Mouse (Mus musculus) testis, adult 2 months (tissue): ENCODE measurements around the gene Cacna1c. TPM values are rescaled to one million over a fixed set of nuclear protein-coding genes. Genes with fewer than 3 reads are reported as not detected.

Experiments
- H3K27ac ChIP-seq: fragments of 200-500 bp; 2 replicates; pipeline ENCODE4 v1.5.1; 2012; ENCODE audit warnings: low read depth, low read length; ENCODE audit not compliant: control insufficient read depth, insufficient read depth
- H3K27me3 ChIP-seq: fragments of 200-500 bp; 2 replicates; pipeline ENCODE4 v1.6.1; 2012; ENCODE audit warnings: mild to moderate bottlenecking, low read length, moderate library complexity; ENCODE audit not compliant: control insufficient read depth, insufficient read depth
- H3K36me3 ChIP-seq: fragments of 200-500 bp; 2 replicates; pipeline ENCODE4 v1.6.1; 2012; ENCODE audit warnings: mild to moderate bottlenecking, low read length; ENCODE audit not compliant: control insufficient read depth, insufficient read depth
- H3K4me1 ChIP-seq: fragments of 200-500 bp; 2 replicates; pipeline ENCODE4 v1.6.1; 2012; ENCODE audit warnings: low read length; ENCODE audit not compliant: control insufficient read depth, insufficient read depth
- H3K4me3 ChIP-seq: fragments of 200-500 bp; 2 replicates; pipeline ENCODE4 v1.5.1; 2012; ENCODE audit warnings: low read depth, mild to moderate bottlenecking, low read length, moderate library complexity, mixed read lengths; ENCODE audit not compliant: control insufficient read depth
- CTCF ChIP-seq: fragments of 200-500 bp; IDR thresholded peaks from 2 replicates; pipeline ENCODE4 v1.5.1; 2012; ENCODE audit warnings: low read depth, mild to moderate bottlenecking, inconsistent platforms, low read length, moderate library complexity; ENCODE audit not compliant: control insufficient read depth, insufficient read depth, insufficient replicate concordance
- POLR2A ChIP-seq: fragments of 200-500 bp; IDR thresholded peaks from 2 replicates; pipeline ENCODE4 v1.6.1; 2012; ENCODE audit warnings: low read depth, mild to moderate bottlenecking, inconsistent platforms, low read length, moderate library complexity; ENCODE audit not compliant: control insufficient read depth
- polyA plus RNA-seq: library from polyadenylated mRNA; depleted of rRNA; stranded (reverse); fragments of >200 nt; gene quantifications from 2 replicates; pipeline ENCODE4 v1.2.3, GENCODE M21; 2012

Gene Cacna1c
- polyA plus RNA-seq, 1 experiment, result 1.8 TPM

- Histone ChIP-seq H3K36me3 (no peaks in the 10 kb centered on the region), H3K4me3 (no peak overlapping the region), H3K27ac (no peak overlapping the region), H3K27me3 (no peaks in the 10 kb centered on the region), H3K4me1 (0 out of 2 replicates have a peak, but pooled peaks cover 2% of the 10 kb centered on the region)
- TF ChIP-seq POLR2A (no peak), CTCF (no peak)
Observed at GRCm38 (mm10) chr6:118968776-118969175, 227.4 kb downstream of the Cacna1c start.

- Histone ChIP-seq H3K4me1 (0 out of 2 replicates have a peak, but pooled peaks cover 2% of the 10 kb centered on the region), H3K4me3 (no peak overlapping the region), H3K27me3 (no peaks in the 10 kb centered on the region), H3K36me3 (no peaks in the 10 kb centered on the region), H3K27ac (no peak overlapping the region)
- TF ChIP-seq CTCF (no peak), POLR2A (no peak)
Observed at GRCm38 (mm10) chr6:118966904-118967303, 229.3 kb downstream of the Cacna1c start.

- Histone ChIP-seq H3K27me3 (no peaks in the 10 kb centered on the region), H3K4me1 (0 out of 2 replicates have a peak, but pooled peaks cover 2% of the 10 kb centered on the region), H3K4me3 (no peak overlapping the region), H3K36me3 (no peaks in the 10 kb centered on the region), H3K27ac (no peak overlapping the region)
- TF ChIP-seq CTCF (no peak), POLR2A (no peak)
Observed at GRCm38 (mm10) chr6:118965577-118965976, 230.6 kb downstream of the Cacna1c start.

DNA sequence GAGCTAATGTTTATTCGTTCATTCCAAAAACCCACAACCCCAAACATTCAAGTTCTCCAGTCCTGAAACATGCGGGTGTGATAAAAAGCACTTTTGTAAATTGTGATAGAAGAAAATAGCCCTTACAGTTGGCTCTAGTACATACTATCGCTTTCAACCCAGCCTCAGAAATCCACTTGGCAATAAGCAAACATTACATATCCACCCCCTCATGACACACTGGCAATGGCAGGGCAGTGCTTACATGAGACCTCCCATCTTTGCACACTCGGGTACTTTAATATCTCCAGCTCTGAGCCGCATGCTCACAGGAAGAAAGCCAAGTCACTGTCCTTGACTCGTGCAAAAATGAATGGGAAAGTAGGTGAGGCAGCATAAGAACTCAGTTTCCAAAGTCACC is 232.4 kb downstream of the Cacna1c start:
- Histone ChIP-seq H3K36me3 (no peaks in the 10 kb centered on the region), H3K27me3 (no peaks in the 10 kb centered on the region), H3K4me1 (0 out of 2 replicates have a peak, but pooled peaks cover 2% of the 10 kb centered on the region), H3K27ac (no peak overlapping the region), H3K4me3 (peak overlapping the region; percentile 66)
- no peak for TF ChIP-seq CTCF
- TF ChIP-seq POLR2A, result no peak

- Histone ChIP-seq H3K27me3 (no peaks in the 10 kb centered on the region), H3K4me3 (peak overlapping the region; percentile 66), H3K27ac (no peak overlapping the region), H3K4me1 (0 out of 2 replicates have a peak, but pooled peaks cover 2% of the 10 kb centered on the region), H3K36me3 (no peaks in the 10 kb centered on the region)
- TF ChIP-seq POLR2A (no peak), CTCF (no peak)
Observed at GRCm38 (mm10) chr6:118963283-118963682, 232.9 kb downstream of the Cacna1c start.

DNA sequence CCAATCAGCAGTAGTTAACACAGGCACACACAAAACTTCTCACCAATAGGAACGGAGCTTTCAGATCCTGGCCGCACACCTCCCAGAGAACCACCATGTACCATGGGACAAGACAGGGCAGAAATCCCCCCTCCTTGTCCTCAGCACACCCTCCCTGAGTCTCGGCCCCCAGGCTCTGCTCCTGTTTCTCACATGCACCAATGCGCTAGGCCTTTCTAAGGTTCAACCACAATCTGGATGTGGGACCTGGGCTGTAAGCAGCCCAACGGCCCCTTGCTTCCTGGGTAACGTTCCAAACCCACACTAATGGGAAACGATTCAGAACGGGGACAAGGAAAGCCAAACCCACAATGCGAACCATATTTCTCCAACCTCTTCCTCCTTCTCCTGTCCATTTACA is 237.7 kb downstream of the Cacna1c start:
- H3K4me1 ChIP-seq, result no peaks in the 10 kb centered on the region
- no peak overlapping the region for H3K4me3 ChIP-seq
- H3K27ac ChIP-seq, result no peak overlapping the region
- no peaks in the 10 kb centered on the region for H3K27me3 ChIP-seq
- TF ChIP-seq POLR2A, result no peak
- TF ChIP-seq CTCF, result no peak
- H3K36me3 ChIP-seq, result no peaks in the 10 kb centered on the region

DNA sequence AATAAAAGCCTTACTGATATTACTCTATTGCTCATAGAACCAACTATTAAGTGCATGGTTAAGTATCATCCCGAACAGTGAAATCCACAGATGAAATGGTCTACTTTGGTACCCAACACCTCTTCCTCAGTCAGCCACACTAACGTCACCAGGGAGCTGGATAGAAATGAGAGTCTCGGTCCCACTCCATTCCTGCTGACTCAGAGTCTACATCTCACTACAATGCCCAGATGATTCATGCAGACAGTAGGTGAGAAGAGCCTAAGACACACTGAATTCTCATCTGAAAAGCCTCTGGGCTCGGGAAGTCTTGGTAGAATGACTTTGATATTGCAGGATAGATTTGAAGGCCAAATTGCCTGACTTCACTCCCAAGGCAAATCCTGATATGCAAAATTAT is 240.0 kb downstream of the Cacna1c start:
- Histone ChIP-seq H3K27ac (no peak overlapping the region), H3K36me3 (no peaks in the 10 kb centered on the region), H3K27me3 (no peaks in the 10 kb centered on the region), H3K4me3 (peak overlapping the region; percentile 48; the same call in 1 of the 2 replicates), H3K4me1 (no peaks in the 10 kb centered on the region)
- no peak for TF ChIP-seq POLR2A
- TF ChIP-seq CTCF, result no peak

GRCm38 (mm10) chr6:118955777-118956176 is 240.4 kb downstream of the Cacna1c start:
- Histone ChIP-seq H3K27ac (no peak overlapping the region), H3K4me3 (peak overlapping the region; percentile 66), H3K4me1 (no peaks in the 10 kb centered on the region), H3K36me3 (no peaks in the 10 kb centered on the region), H3K27me3 (no peaks in the 10 kb centered on the region)
- TF ChIP-seq POLR2A (no peak), CTCF (no peak)
